Mouse (Mus musculus): ENCODE measurements around the gene Timp3.

- TF ChIP-seq CTCF (conservative IDR thresholded peaks at IDR 0.05; ENCODE audit: low read length) (no peak), NANOG (IDR thresholded peaks at IDR 0.05; ENCODE audit: borderline replicate concordance, low read length) (no peak)
Observed at GRCm38 (mm10) chr10:86273410-86274191, 26.6 kb upstream of the Timp3 start.

Measured in E14TG2a.4 (cell line).